Mouse (Mus musculus) bone marrow macrophage, adult 2 months (primary cell): Measurements from ENCODE around the gene Klk1. TPM values are rescaled to one million over a fixed set of nuclear protein-coding genes. Genes with fewer than 3 reads are reported as not detected.

Source experiments
- H3K27ac ChIP-seq: 2 replicates; pipeline ENCODE4 v1.5.1; 2012; ENCODE audit warnings: low read depth, low read length; ENCODE audit not compliant: insufficient read depth
- H3K4me1 ChIP-seq: 2 replicates; pipeline ENCODE4 v1.6.1; 2012; ENCODE audit warnings: low read length; ENCODE audit not compliant: control insufficient read depth, insufficient read depth
- H3K4me3 ChIP-seq: 2 replicates; pipeline ENCODE4 v1.5.1; 2012; ENCODE audit warnings: mild to moderate bottlenecking, low read length, moderate library complexity; ENCODE audit not compliant: insufficient read depth
- CTCF ChIP-seq: IDR thresholded peaks from 2 replicates; pipeline ENCODE4 v1.5.1; 2012; ENCODE audit warnings: low read depth, mild to moderate bottlenecking, low read length, moderate library complexity
- POLR2A ChIP-seq: IDR thresholded peaks from 2 replicates; pipeline ENCODE4 v1.6.1; 2012; ENCODE audit warnings: mild to moderate bottlenecking, low read depth, low read length, borderline replicate concordance
- polyA plus RNA-seq: library from polyadenylated mRNA; stranded (reverse); fragments of >200 nt; gene quantifications from 2 replicates; pipeline ENCODE4 v1.2.4, GENCODE M21; 2012; ENCODE audit not compliant: missing spikeins, insufficient read depth, insufficient read length

The Klk1 gene
- polyA plus RNA-seq, 1 experiment, result not detected

- H3K4me1 ChIP-seq, result no peaks in the 10 kb centered on the region
- TF ChIP-seq POLR2A, result no peak
- TF ChIP-seq CTCF, result no peak
- no peak overlapping the region for H3K27ac ChIP-seq
- H3K4me3 ChIP-seq, result no peak overlapping the region
These were observed 48.3 kb downstream of the Klk1 start for GRCm38 (mm10) chr7:44273446-44273845.

GRCm38 (mm10) chr7:44274096-44274495 is 48.9 kb downstream of the Klk1 start:
- no peaks in the 10 kb centered on the region for H3K4me1 ChIP-seq
- TF ChIP-seq CTCF (no peak), POLR2A (no peak)
- no peak overlapping the region for H3K4me3 ChIP-seq

GRCm38 (mm10) chr7:44275546-44275945 is 50.4 kb downstream of the Klk1 start:
- H3K4me1 ChIP-seq, result peaks cover 1% of the 10 kb centered on the region
- TF ChIP-seq POLR2A, result no peak
- TF ChIP-seq CTCF, result no peak
- H3K4me3 ChIP-seq, result no peak overlapping the region
- no peak overlapping the region for H3K27ac ChIP-seq

More at GRCm38 (mm10) chr7:44274096-44274495, 48.9 kb downstream of the Klk1 start:
- no peak overlapping the region for H3K27ac ChIP-seq

- peaks cover 4% of the 10 kb centered on the region for H3K4me1 ChIP-seq
- no peak for TF ChIP-seq CTCF
- TF ChIP-seq POLR2A, result no peak
- H3K4me3 ChIP-seq, result no peak overlapping the region
- H3K27ac ChIP-seq, result no peak overlapping the region
These were observed 51.5 kb downstream of the Klk1 start for GRCm38 (mm10) chr7:44276461-44277249.

- no peak overlapping the region for H3K4me3 ChIP-seq
- no peak overlapping the region for H3K27ac ChIP-seq
- TF ChIP-seq POLR2A (no peak), CTCF (no peak)
- H3K4me1 ChIP-seq, result peaks cover 4% of the 10 kb centered on the region
These were observed 52.1 kb downstream of the Klk1 start for GRCm38 (mm10) chr7:44277250-44277622.

Other genes starting within 250 kb of the Klk1 start
- gene Klk1b9, start 249.3 kb upstream of the Klk1 start, polyA plus RNA-seq, result not detected in 2 replicates
- gene Klk1b11, start 229.5 kb upstream of the Klk1 start, polyA plus RNA-seq, result 1.4 and 2.8 TPM in 2 replicates
- not detected in 2 replicates for gene Klk1b26, start 213.2 kb upstream of the Klk1 start, polyA plus RNA-seq
- gene Klk1b27, start 173.1 kb upstream of the Klk1 start, polyA plus RNA-seq, result not detected in 2 replicates
- gene Klk1b21, start 123.0 kb upstream of the Klk1 start, polyA plus RNA-seq, result not detected in 2 replicates
- not detected in 2 replicates for gene Klk1b22, start 112.7 kb upstream of the Klk1 start, polyA plus RNA-seq
- gene Klk1b16, start 88.6 kb upstream of the Klk1 start, polyA plus RNA-seq, result not detected in 2 replicates
- not detected in 2 replicates for gene Klk1b24, start 37.1 kb upstream of the Klk1 start, polyA plus RNA-seq
- not detected in 2 replicates for gene Klk1b3, start 27.2 kb upstream of the Klk1 start, polyA plus RNA-seq
- gene Klk1b4, start 17.9 kb upstream of the Klk1 start, polyA plus RNA-seq, result not detected in 2 replicates
- gene Klk1b5, start 9.4 kb upstream of the Klk1 start, polyA plus RNA-seq, result not detected in 2 replicates
- gene Gm36864, start 10.8 kb downstream of the Klk1 start, polyA plus RNA-seq, result not detected in 2 replicates
- 1.0 and 1.6 TPM in 2 replicates for gene 1700028J19Rik, start 21.3 kb downstream of the Klk1 start, polyA plus RNA-seq
- 18.4 and 21.7 TPM in 2 replicates for gene 2410002F23Rik, start 21.4 kb downstream of the Klk1 start, polyA plus RNA-seq
- not detected in 2 replicates for gene Acp4, start 32.0 kb downstream of the Klk1 start, polyA plus RNA-seq
- not detected in 2 replicates for gene Gm15517, start 36.1 kb downstream of the Klk1 start, polyA plus RNA-seq
- gene Clec11a, start 81.5 kb downstream of the Klk1 start, polyA plus RNA-seq, result 0.19 TPM in 1 of 2 replicates, not detected in the other
- gene Shank1, start 84.9 kb downstream of the Klk1 start, polyA plus RNA-seq, result not detected in 2 replicates
- 0.62 and 0.89 TPM in 2 replicates for gene Syt3, start 158.7 kb downstream of the Klk1 start, polyA plus RNA-seq
- gene 1700008O03Rik, start 160.5 kb downstream of the Klk1 start, polyA plus RNA-seq, result 1.2 TPM in 1 of 2 replicates, not detected in the other
- gene Lrrc4b, start 203.7 kb downstream of the Klk1 start, polyA plus RNA-seq, result not detected in 2 replicates
- not detected in 2 replicates for gene Aspdh, start 240.0 kb downstream of the Klk1 start, polyA plus RNA-seq
- gene Josd2, start 242.6 kb downstream of the Klk1 start, polyA plus RNA-seq, result 46.7 and 51.3 TPM in 2 replicates